9 mouse cellular contexts compared by ENCODE assay signal in the genomic region with DNA sequence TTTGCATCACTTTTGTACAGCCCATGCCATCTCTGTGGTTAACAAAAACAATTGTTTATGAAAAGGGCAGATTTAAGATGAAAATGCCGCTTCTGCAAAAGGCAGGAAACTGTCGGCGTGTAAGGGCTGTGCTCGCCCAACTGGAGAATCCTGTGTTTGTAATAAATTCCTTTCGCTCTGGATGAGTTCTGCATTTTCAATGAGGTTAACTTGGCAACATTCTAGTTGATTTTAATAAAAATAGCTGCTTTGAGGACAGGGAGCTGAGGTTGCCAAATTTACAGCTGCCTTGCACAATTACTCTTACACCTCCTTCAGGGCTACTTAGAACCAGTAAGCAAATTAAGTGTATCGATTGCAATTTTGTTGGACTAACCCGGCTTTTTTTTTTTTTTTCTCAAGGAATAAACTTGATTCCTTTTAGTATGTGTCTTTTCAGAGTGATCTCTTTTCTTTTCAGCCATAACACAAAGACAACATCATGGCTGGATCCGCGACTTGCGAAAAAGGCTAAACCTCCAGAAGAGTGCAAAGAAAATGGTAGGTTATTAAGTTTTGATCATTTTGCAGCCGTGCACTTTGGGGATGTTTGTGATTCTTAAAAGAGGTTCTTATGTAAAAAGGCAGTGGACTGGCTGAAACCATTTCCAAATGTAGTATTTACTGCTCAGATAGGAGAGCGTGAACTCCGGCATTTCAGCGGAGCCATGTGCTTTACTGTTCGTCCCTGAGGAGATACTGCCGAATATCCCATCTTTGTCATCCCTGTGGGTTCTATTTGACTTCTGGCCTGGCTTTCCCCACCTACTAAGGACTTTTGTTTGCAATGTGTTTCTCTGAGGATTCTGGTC.
DNase-seq lines count a peak whose midpoint lies in the region; ATAC-seq and TF ChIP-seq lines count a peak whose summit lies in the region.
"Had no signal": no experiment of that assay in that cellular context is flagged by ENCODE, and none has a peak within 500 bp of the region (broad histone marks: within the 10 kb centered on the region; RNA-seq: fewer than 3 reads in every experiment).

No protein-coding gene starts in this region.

- no peak overlapping the region; the same call in 1 of the 2 replicates for H3K4me2 ChIP-seq in kidney, postnatal 0 days (ENCODE audit: low read length)
- H3K4me2 ChIP-seq in forebrain, embryonic 15.5 days (replicated peaks), result peak overlapping the region; percentile 36
- H3K4me2 ChIP-seq in hindbrain, postnatal 0 days (ENCODE audit: low read depth, low read length), result peak overlapping the region; percentile 51
- H3K4me2 ChIP-seq in midbrain, embryonic 16.5 days (ENCODE audit: low read length), result peak overlapping the region; percentile 54
- H3K4me2 ChIP-seq in heart, embryonic 12.5 days, result no peak overlapping the region

- H3K9me3 ChIP-seq in kidney, postnatal 0 days (replicated peaks; ENCODE audit: low read length), result no peaks in the 10 kb centered on the region
- no peaks in the 10 kb centered on the region for H3K9me3 ChIP-seq in forebrain, embryonic 15.5 days
- H3K9me3 ChIP-seq in hindbrain, postnatal 0 days (ENCODE audit: low read length), result no peaks in the 10 kb centered on the region
- no peaks in the 10 kb centered on the region for H3K9me3 ChIP-seq in midbrain, embryonic 16.5 days (replicated peaks; ENCODE audit: control insufficient read depth, low read length, poor library complexity, severe bottlenecking)
- H3K9me3 ChIP-seq in heart, embryonic 12.5 days (replicated peaks), result no peaks in the 10 kb centered on the region

- no peaks in the 10 kb centered on the region for H3K4me1 ChIP-seq in kidney, postnatal 0 days (replicated peaks; ENCODE audit: insufficient read depth, low read length)
- peaks cover 29% of the 10 kb centered on the region for H3K4me1 ChIP-seq in forebrain, embryonic 15.5 days
- H3K4me1 ChIP-seq in hindbrain, postnatal 0 days (ENCODE audit: insufficient read depth, low read length), result 0 out of 2 replicates have a peak, but pooled peaks cover 2% of the 10 kb centered on the region
- peaks cover 18% of the 10 kb centered on the region for H3K4me1 ChIP-seq in midbrain, embryonic 16.5 days (ENCODE audit: control insufficient read depth, insufficient read depth, low read length)
- no peaks in the 10 kb centered on the region for H3K4me1 ChIP-seq in heart, embryonic 12.5 days (replicated peaks)

- H3K9ac ChIP-seq in kidney, postnatal 0 days (ENCODE audit: low read depth, low read length), result no peak overlapping the region
- peak overlapping the region; percentile 26 for H3K9ac ChIP-seq in forebrain, embryonic 15.5 days (replicated peaks)
- peak overlapping the region; percentile 44; the same call in 1 of the 2 replicates for H3K9ac ChIP-seq in hindbrain, postnatal 0 days (replicated peaks; ENCODE audit: low read length)
- peak overlapping the region; percentile 46; the same call in 1 of the 2 replicates for H3K9ac ChIP-seq in midbrain, embryonic 16.5 days (ENCODE audit: low read depth, low read length)
- no peak overlapping the region for H3K9ac ChIP-seq in heart, embryonic 12.5 days

- H3K27me3 ChIP-seq in kidney, postnatal 0 days (ENCODE audit: insufficient read depth, low read length), result no peaks in the 10 kb centered on the region
- H3K27me3 ChIP-seq in forebrain, embryonic 15.5 days, result no peaks in the 10 kb centered on the region
- H3K27me3 ChIP-seq in hindbrain, postnatal 0 days (ENCODE audit: insufficient read depth, low read length), result no peaks in the 10 kb centered on the region
- H3K27me3 ChIP-seq in midbrain, embryonic 16.5 days (ENCODE audit: control insufficient read depth, insufficient read depth, low read depth, low read length), result no peaks in the 10 kb centered on the region
- H3K27me3 ChIP-seq in heart, embryonic 12.5 days (replicated peaks), result no peaks in the 10 kb centered on the region

- no peak overlapping the region for H3K27ac ChIP-seq in kidney, postnatal 0 days
- H3K27ac ChIP-seq in forebrain, embryonic 15.5 days (replicated peaks), result peak overlapping the region; percentile 50
- H3K27ac ChIP-seq in hindbrain, postnatal 0 days, result peak overlapping the region; percentile 55
- H3K27ac ChIP-seq in midbrain, embryonic 16.5 days (ENCODE audit: low read length), result peak overlapping the region; percentile 53
- H3K27ac ChIP-seq in heart, embryonic 12.5 days (ENCODE audit: poor library complexity, severe bottlenecking), result no peak overlapping the region

- no peak for ATAC-seq in kidney, postnatal 0 days (replicated peaks; ENCODE audit: low FRiP score, low read depth)
- peak; percentile 88 for ATAC-seq in forebrain, embryonic 15.5 days (replicated peaks)
- ATAC-seq in hindbrain, postnatal 0 days, result peak; percentile 65
- ATAC-seq in midbrain, embryonic 16.5 days, result peak; percentile 50; the same call in 1 of the 2 replicates
- no peak for ATAC-seq in heart, embryonic 12.5 days (ENCODE audit: insufficient number of reproducible peaks, low FRiP score)

- DNase-seq in kidney, postnatal 0 days (ENCODE audit: low spot score), result peak; percentile 33
- no peak for DNase-seq in kidney, adult 11 months
- peak; percentile 58 for DNase-seq in hindbrain, postnatal 0 days (ENCODE audit: low spot score)
- no peak for DNase-seq in thymus, postnatal 0 days (ENCODE audit: low spot score)
- DNase-seq: spleen, adult 18-20 months; thymus, postnatal 4 days had no signal

- no peak overlapping the region for H3K4me3 ChIP-seq in kidney, postnatal 0 days (replicated peaks; ENCODE audit: low read depth, low read length)
- H3K4me3 ChIP-seq in forebrain, embryonic 15.5 days, result peak overlapping the region; percentile 32
- peak overlapping the region; percentile 34 for H3K4me3 ChIP-seq in hindbrain, postnatal 0 days (ENCODE audit: low read length)
- H3K4me3 ChIP-seq in midbrain, embryonic 16.5 days (ENCODE audit: low read depth, low read length), result peak overlapping the region; percentile 32
- H3K4me3 ChIP-seq in heart, embryonic 12.5 days, result no peak overlapping the region

- H3K36me3 ChIP-seq in kidney, postnatal 0 days (ENCODE audit: insufficient read depth, low read length), result no peaks in the 10 kb centered on the region
- no peaks in the 10 kb centered on the region for H3K36me3 ChIP-seq in forebrain, embryonic 15.5 days
- no peaks in the 10 kb centered on the region for H3K36me3 ChIP-seq in hindbrain, postnatal 0 days (ENCODE audit: insufficient read depth, low read length)
- no peaks in the 10 kb centered on the region for H3K36me3 ChIP-seq in midbrain, embryonic 16.5 days (ENCODE audit: control insufficient read depth, insufficient read depth, low read length)
- no peaks in the 10 kb centered on the region for H3K36me3 ChIP-seq in heart, embryonic 12.5 days

- 61% methylated on average over 16 of the region's 16 CpGs for WGBS in kidney, postnatal 0 days
- WGBS in forebrain, embryonic 15.5 days, result 18% methylated on average over 16 of the region's 16 CpGs
- 27% methylated on average over 16 of the region's 16 CpGs for WGBS in hindbrain, postnatal 0 days
- WGBS in midbrain, embryonic 16.5 days, result 20% methylated on average over 16 of the region's 16 CpGs
- WGBS in heart, embryonic 12.5 days, result 83% methylated on average over 16 of the region's 16 CpGs

- TF ChIP-seq CTCF in kidney, postnatal 0 days (IDR thresholded peaks at IDR 0.05; ENCODE audit: low read depth), result no peak
- no peak for TF ChIP-seq CTCF in hindbrain, postnatal 0 days (IDR thresholded peaks at IDR 0.05; ENCODE audit: low read depth)

Comparison
In these comparisons a context has a peak if more than half of its experiments do, and no peak if none do; other contexts are left out.
1. DNase-seq: peak in kidney, postnatal 0 days (single experiment) and hindbrain, postnatal 0 days (single experiment); none in kidney, adult 11 months (single experiment) and thymus, postnatal 0 days (single experiment).
2. ATAC-seq: peak in forebrain, embryonic 15.5 days (single experiment), hindbrain, postnatal 0 days (single experiment) and midbrain, embryonic 16.5 days (single experiment); none in kidney, postnatal 0 days (single experiment) and heart, embryonic 12.5 days (single experiment).
3. H3K27ac ChIP-seq: peak in forebrain, embryonic 15.5 days (single experiment), hindbrain, postnatal 0 days (single experiment) and midbrain, embryonic 16.5 days (single experiment); none in kidney, postnatal 0 days (single experiment) and heart, embryonic 12.5 days (single experiment).
4. H3K4me2 ChIP-seq: peak in forebrain, embryonic 15.5 days (single experiment), hindbrain, postnatal 0 days (single experiment) and midbrain, embryonic 16.5 days (single experiment); none in kidney, postnatal 0 days (single experiment) and heart, embryonic 12.5 days (single experiment).
5. H3K4me3 ChIP-seq: peak in forebrain, embryonic 15.5 days (single experiment), hindbrain, postnatal 0 days (single experiment) and midbrain, embryonic 16.5 days (single experiment); none in kidney, postnatal 0 days (single experiment) and heart, embryonic 12.5 days (single experiment).
6. H3K9ac ChIP-seq: peak in forebrain, embryonic 15.5 days (single experiment), hindbrain, postnatal 0 days (single experiment) and midbrain, embryonic 16.5 days (single experiment); none in kidney, postnatal 0 days (single experiment) and heart, embryonic 12.5 days (single experiment).